Mouse (Mus musculus) adrenal gland, adult 18-20 months (tissue): ENCODE measurements around the gene Igsf11. TPM values are rescaled to one million over a fixed set of nuclear protein-coding genes. Genes with fewer than 3 reads are reported as not detected.
A peak's percentile ranks its signal among the peaks of the same experiment; 100 is the strongest.
"Not testable (repeated sequence)": the region's sequence is repeated elsewhere in the genome, so short reads cannot be mapped to it uniquely, and the experiment has no call there.

Experiments
- DNase-seq, 2 experiments: peaks; one replicate each; pipeline ENCODE4 v3.0.0; 2021 to 2022; ENCODE audit warnings: low spot score in 2 of 2
- total RNA-seq, 2 experiments: library from RNA; stranded (reverse); gene quantifications; 1 replicate in 1 of 2; 2 replicates in 1 of 2; pipeline ENCODE4 v1.2.3; 2021

The Igsf11 gene
- total RNA-seq, 2 experiments from 2014 or later: 4.9 to 40.9 TPM

DNA sequence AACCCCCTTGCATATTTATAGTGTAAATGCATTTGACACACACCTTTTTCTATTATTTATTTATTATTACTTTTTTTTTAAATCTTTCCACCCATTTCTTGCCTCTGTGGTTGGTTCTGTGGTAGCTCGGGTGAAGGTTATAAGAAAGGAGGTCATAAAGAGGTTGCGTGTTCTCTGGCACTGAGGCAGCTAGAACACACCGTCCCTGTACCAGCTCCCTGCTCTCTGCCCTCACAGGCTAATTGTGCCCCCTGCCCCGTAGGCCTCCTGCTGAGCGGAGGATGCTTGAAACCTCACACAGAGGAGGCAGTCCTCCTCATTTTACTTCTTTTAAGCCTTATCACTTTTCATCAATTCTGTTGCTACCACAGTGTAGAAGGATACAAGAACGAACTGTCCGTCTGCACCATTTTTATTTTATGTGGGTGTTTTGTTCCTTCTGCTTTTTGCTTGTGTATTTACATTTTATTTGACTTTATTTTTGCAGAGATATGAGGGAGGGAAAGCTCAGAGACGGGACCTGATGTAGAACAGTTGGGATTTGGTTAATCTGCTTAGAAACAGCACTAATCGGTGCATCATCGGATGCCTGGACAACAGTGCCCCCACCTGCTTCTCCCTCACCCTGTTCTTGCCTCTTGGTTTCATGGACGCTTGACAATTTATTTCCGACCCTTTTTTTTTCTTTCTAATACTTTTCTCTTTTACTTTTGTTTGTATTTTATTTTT lies 90.2 kb downstream of the Igsf11 start:
- no peak for DNase-seq

DNA sequence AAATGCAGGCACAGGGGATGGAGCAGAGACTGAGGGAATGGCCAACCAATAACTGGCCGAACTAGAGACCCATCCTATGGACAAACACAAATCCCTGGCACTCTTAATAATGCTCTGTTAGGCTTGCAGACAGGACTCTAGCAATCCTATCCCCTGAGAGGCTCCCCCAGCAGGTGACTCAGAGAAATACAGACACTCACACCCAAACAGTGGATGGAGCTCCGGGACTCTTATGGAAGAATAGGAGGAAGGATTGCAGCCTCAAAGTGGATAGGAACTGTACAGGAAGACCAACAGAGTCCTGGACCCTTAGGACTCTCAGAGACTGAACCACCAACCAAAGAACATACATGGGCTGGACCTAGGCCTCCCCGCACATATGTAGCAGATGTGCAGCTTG lies 91.4 kb downstream of the Igsf11 start:
- not testable (repeated sequence) for DNase-seq

DNA sequence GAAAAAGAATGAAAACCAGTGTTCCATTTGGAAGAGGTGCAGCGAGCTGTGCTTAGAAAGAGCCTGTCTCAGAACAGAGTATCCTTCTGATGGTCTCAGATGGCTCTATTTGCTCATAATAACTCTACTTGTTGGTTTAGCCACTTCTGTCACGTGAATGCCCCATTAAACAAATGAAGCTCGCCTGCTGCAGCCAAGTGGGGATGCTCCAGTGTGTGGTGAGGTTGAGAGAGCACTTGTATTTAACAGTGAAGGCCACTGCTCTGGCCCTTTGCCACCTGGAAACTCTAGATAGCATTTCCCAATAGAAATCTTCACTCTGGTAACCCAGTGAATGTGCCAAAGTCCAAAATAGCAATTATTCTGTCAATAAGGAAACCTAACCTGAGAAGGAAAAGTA lies 92.9 kb downstream of the Igsf11 start:
- peak in 1 of 2 experiments; percentile 23 for DNase-seq

DNA sequence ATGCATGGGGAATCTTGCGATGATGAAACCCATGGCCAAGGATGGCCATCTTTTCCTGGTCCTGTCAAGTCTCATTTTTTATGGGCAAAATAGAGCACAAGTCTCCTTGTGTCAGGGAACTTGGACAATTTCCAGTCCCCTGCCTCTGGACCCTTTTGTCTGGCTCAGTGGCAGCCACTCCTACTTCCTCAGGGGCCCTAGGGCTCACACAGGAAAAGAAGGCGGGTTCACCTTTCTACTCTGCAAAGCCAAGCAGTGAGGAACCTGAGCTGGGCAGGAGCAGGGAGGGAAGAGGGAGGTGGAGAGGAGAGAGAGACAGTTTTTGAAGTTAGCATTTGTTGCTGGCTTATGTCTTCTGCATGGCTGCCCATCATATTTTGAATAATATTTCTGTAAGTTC lies 93.9 kb downstream of the Igsf11 start:
- DNase-seq: no peak

DNA sequence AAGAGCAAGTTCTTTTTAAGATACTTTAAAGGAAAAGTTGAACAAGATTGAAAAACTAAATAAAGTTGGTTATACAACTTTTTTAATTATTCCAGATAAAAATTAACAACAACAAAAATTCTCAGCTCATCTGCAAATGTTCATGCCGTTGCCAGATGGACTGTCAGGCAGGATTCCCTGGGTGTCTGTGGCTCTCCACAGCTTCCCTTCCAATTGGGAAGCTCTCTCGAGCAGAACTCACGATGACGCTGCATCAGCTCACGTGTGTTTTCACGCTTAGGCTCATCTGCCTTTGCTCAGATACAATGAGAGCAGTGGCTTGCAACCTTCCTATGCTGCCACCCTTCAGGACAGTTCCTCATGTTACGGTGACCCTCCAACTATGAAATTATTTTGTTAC lies 101.2 kb downstream of the Igsf11 start:
- DNase-seq: no peak

- DNase-seq: no peak
These were observed 106.2 kb downstream of the Igsf11 start for GRCm38 (mm10) chr16:38998496-38999258.

DNA sequence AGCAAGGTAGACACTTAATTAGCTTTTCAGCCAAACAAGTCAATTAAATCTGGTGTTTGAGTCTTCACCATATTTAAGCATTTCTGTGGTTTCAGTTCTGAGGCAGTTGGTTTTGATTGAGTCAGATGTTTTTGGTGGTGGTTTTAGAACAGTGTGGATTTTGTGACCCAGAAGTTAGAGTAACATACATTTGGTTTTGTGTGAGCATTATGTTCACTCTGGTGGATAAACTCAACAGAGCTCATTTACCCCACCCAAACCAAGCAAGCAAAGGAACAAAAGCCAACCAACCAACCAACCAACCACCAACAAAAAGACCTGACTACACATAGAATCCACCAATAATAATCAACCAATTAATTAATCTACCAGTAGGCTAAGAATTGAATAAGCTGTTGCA lies 106.8 kb downstream of the Igsf11 start:
- no peak for DNase-seq

DNA sequence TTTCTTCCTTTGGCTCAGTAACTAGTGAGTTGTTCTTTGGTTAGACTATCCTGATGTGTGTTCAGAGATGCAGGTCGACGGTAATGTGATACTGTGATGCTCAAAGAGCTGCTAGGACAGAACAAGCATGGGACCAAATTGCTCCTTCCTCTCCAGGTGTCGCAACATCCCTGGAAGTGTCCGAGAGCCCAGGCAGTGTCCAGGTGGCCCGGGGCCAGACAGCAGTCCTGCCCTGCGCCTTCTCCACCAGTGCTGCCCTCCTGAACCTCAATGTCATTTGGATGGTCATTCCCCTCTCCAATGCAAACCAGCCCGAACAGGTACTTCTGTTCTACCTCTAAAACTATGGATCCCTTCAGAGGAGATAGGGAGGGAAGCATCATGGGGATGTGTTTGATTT lies 114.5 kb downstream of the Igsf11 start:
- DNase-seq: no peak

DNA sequence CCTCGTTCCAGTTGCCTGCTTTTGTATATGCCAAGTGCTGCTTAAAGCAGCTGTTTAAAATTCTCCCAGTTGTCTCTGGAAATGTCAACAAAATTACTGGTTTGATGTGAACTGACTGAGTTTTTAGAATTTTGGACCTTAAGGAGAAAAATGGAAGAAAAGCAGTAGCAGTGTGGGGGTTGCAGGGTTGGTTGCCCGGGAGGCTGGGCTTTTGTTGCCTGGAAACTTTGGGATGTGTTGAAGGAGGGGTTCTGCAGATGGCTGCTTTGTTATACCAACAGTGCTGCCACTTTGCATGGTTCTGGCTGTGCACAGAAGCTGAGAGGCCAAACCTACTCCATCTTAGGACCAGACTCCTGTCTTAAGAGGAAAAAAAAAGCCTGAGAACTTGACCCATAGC lies 127.0 kb downstream of the Igsf11 start:
- DNase-seq: no peak

GRCm38 (mm10) chr16:39025989-39026736 lies 133.7 kb downstream of the Igsf11 start:
- DNase-seq: no peak

DNA sequence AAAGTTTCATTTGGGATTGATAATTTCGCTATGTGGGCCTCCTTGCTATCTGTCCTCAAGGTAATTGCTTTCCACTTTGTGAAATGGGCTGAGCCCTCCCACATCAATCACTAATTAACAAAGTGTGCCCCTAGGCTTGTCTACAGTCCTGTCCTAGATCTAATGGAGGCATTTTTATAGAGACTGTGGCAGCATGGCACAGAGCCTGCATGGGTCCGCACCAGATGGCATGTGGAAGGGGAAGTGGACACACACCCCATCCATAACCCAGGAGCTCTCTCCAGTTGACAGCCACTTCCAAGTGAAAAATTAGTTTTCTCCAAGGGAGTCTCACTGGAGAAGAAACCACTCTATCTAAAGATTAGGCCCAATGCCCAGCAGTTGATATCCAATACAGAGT lies 138.9 kb downstream of the Igsf11 start:
- DNase-seq: no peak

DNA sequence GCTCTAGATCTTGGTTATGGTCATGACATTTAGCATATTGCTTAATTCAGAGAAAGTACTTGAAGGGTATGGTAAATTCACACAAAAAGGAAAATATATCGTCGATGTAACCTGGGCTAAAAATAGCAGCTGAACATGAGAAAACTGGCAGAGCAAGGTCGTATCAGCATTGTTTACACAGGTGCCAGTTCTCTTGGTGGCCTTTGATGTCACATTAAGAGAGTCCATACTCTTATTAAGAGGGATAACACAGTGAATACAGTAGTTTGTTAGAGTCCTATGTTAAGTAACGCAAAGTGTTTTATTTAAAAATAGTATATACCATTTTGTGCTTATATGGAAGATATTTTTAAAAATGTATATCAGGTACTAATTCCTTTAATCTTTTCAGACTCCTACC lies 144.8 kb downstream of the Igsf11 start:
- DNase-seq: no peak

DNA sequence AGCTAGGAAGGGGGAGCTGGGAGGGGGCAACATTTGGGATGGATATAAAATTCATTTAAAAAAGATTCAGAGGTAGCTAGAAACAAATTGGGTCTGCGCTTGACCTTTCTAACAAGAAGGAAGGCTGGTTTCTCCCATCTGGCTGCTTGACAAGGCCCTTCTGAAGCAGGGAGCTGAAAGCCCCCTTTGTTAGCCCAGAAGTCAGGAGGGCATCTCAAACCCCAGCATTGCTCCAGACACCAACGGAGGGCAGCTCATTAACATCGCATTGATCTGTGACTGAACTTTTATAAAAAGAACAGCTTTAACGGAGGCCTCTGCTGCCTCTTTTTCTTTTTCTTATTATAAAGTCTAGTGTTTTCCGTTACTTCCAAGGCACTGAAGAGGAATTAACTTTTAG lies 151.9 kb downstream of the Igsf11 start:
- DNase-seq: no peak

- peak; percentile 35 to 42 for DNase-seq
These were observed 156.4 kb downstream of the Igsf11 start for GRCm38 (mm10) chr16:39048889-39049288.

DNA sequence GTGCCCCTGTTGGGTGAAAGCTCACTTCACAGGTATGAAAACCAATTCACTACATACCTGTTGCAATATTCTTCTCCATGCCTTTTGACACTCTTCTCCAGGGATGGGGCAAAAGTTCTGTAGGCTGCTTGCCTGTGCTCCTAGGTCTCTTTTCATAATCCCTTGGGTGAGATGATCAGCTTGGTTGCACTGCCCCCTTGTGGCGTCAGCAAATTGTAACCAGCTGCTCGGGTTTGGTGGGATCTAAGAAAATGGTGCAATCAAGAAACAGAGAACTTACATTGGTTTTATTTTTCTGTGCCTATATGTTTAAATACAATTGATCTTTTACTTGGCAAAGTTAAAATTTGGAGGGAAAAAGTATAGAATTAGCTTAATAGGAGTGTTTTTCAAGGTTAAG lies 160.5 kb downstream of the Igsf11 start:
- DNase-seq: peak; percentile 64 to 65

DNA sequence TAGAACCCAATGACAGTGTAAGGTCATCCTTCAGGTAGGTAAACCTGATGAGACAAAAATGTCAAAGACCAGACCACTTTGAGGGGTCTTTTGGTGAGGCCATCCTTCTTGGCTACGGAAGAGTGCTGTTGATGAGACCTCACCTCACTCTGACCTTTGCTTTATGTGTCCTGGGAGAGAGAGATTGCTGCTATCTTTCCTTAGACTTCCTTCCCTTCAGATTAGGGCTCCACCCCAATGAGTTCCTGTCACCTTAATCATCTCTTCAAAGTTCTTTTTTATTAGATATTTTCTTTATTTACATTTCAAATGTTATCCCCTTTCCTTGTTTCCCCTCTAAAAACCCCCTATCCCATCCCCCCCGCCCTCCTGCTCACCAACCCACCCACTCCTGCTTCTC lies 161.3 kb downstream of the Igsf11 start:
- DNase-seq: no peak

DNA sequence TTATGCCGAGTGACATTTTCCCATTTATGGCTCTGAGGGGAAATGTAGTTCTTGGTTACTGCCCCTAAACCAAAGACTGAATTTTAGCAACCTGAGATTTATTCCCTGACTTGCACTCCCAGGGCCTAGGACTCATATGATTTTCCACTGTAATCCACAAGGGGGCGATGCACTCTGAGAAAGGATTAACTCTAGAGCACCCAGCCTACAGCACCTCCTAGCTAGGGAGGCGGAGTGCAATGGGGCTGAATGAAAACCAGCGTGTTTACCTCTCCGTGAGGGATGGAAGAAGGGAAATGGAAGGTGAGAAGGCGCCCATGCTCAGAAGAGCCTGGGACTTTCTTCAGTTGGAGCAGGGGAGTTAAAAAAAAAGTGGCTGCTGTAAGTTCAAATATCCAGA lies 163.6 kb downstream of the Igsf11 start:
- peak in 1 of 2 experiments; percentile 9 for DNase-seq

DNA sequence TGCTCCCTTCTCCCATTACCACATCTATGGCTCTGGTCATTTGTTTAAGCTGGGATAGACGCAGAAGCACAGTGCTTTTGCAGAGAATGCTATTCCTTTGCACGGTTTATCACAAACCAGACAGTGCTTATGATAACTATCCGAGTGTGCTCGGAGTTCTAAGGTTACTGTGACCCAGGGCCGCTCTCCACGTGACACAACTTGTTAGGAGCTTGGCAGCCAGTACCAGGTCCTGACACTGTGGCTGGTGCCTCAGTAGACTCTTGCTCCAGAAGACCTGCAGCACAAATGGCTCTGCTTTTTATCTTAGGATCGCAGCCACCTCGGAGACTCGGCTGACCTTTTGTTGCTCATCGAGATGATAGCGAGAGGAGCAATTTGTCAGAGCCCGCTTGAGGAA lies 164.5 kb downstream of the Igsf11 start:
- DNase-seq: peak in 1 of 2 experiments; percentile 3

DNA sequence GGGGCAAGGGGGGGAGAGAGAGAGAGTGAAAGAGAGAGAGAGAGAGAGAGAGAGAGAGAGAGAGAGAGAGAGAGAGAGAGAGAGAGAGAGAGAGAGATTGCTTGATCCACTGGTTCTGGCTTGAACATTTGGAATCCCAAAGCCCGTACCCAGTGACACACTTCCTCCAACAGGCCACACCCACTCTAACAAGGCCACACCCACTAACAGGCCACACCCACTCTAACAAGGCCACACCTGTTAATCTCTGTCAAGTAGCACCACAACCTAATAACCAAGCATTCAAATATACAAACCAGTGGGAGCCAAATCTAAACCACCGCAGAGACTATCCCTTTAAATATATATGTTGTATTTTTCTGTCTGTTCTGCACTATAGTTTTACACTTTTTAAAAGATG lies 166.4 kb downstream of the Igsf11 start:
- DNase-seq: no peak

- DNase-seq: peak in 1 of 2 experiments; percentile 18
These were observed 170.1 kb downstream of the Igsf11 start for GRCm38 (mm10) chr16:39062596-39062995.

GRCm38 (mm10) chr16:39065576-39065975 lies 173.1 kb downstream of the Igsf11 start:
- no peak for DNase-seq

DNA sequence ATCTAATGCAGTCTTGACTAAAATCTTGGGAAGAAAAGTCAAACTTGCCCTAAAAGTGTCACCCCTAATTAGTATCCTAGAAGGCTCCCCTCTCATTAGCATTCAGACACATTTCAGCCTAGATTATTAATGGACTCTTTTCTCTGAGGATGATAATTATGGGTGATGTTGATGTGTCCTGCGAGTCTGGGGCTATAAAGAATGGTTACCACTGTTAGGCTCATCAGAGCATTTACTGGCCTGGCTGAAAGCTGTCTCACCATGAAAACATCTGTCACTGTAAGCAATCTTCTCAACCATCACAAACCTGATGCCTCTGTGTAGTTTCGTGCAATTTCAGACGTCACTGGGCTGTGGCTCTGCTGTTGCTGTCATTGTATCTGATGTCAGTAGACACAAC lies 179.0 kb downstream of the Igsf11 start:
- no peak for DNase-seq
